Mouse (Mus musculus) forebrain, embryonic 15.5 days (tissue): ENCODE measurements around the gene Unc93a. TPM values are rescaled to one million over a fixed set of nuclear protein-coding genes. Genes with fewer than 3 reads are reported as not detected.
"Not testable (repeated sequence)": the region's sequence is repeated elsewhere in the genome, so short reads cannot be mapped to it uniquely, and the experiment has no call there.

ENCODE experiments used
- ATAC-seq: fragments of 200-750 bp; cut with Nextera tagmentation; replicated peaks from 2 replicates; pipeline ENCODE4 v1.8.0; 2017; ENCODE audit warnings: mild to moderate bottlenecking, moderate TSS enrichment, moderate library complexity
- H3K27ac ChIP-seq: fragments of 300-500 bp; sonication (generic); replicated peaks from 2 replicates; pipeline ENCODE4 v1.5.1; 2015; ENCODE audit warnings: mild to moderate bottlenecking, inconsistent platforms
- H3K27me3 ChIP-seq: fragments of 300-500 bp; sonication (generic); 2 replicates; pipeline ENCODE4 v1.6.1; 2015; ENCODE audit warnings: inconsistent platforms
- H3K36me3 ChIP-seq: fragments of 300-500 bp; sonication (generic); 2 replicates; pipeline ENCODE4 v1.6.1; 2015; ENCODE audit warnings: mild to moderate bottlenecking, inconsistent platforms
- H3K4me1 ChIP-seq: fragments of 300-500 bp; sonication (generic); 2 replicates; pipeline ENCODE4 v1.6.1; 2015; ENCODE audit warnings: inconsistent platforms
- H3K4me2 ChIP-seq: fragments of 300-500 bp; sonication (generic); replicated peaks from 2 replicates; pipeline ENCODE4 v1.6.1; 2015; ENCODE audit warnings: mild to moderate bottlenecking, inconsistent platforms
- H3K4me3 ChIP-seq: fragments of 300-500 bp; sonication (generic); 2 replicates; pipeline ENCODE4 v1.5.1; 2015; ENCODE audit warnings: mild to moderate bottlenecking, inconsistent platforms
- H3K9ac ChIP-seq: fragments of 300-500 bp; sonication (generic); replicated peaks from 2 replicates; pipeline ENCODE4 v1.6.1; 2015; ENCODE audit warnings: mild to moderate bottlenecking, inconsistent platforms
- H3K9me3 ChIP-seq: fragments of 300-500 bp; sonication (generic); 2 replicates; pipeline ENCODE4 v1.6.1; 2016; ENCODE audit warnings: inconsistent platforms
- WGBS: fragments of 180-500 bp; shearing (Covaris S2); methylation state at CpG from one replicate; pipeline ENCODE4 v1.1.7; 2015; ENCODE audit warnings: mixed read lengths; 5-methylcytosine and 5-hydroxymethylcytosine counted together
- polyA plus RNA-seq: library from polyadenylated mRNA; unstranded; fragments of >200 nt; fragmentation: Nextera tagmentation; extraction: Ambion mirVana; gene quantifications from 2 replicates; pipeline ENCODE4 v1.2.1, GENCODE M21; 2015

Gene Unc93a
- polyA plus RNA-seq, 1 experiment from 2014 or later = not detected

DNA sequence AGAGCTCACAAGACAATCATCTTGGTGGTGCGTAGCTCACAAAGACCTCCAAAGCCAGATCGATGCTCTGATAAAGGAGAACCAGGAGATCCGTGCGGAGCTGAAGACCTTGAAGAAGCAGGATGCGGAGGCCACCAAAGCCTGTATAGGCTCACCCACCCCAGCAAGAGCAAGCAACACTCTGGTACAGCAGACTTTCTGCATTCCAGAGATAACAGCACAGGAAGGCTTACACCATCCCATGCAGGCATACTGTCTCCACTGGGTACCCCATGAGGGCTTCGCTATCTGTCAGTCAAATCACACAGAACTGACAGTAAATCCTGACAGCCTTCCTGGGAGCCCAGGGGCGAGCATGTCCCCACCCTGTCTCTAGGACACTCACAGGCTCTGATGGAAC lies 68.7 kb downstream of the Unc93a start:
- not testable (repeated sequence) for H3K4me3 ChIP-seq, H3K4me1 ChIP-seq, H3K27me3 ChIP-seq, H3K4me2 ChIP-seq, H3K27ac ChIP-seq, H3K36me3 ChIP-seq, H3K9me3 ChIP-seq, ATAC-seq, H3K9ac ChIP-seq
- 84% methylated on average over 4 of the region's 7 CpGs for WGBS

DNA sequence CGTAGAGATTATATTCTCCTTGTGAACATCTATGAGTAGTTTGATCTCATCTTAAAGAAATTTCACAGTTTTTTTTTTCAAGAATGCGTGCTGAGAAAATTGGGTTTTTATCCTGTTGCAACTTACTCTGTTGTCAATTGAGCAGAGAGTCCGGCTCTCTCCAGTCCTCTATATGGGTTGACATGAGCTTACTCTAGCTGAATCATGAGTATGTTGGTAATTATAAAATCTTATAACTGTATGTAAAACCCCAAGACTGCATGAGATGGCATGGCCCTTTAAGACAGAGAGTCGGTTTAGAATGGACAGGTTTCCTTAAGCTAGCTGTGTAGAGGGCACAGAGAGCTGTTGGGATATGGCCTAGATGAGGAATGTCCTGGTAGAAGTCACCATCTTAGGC lies 70.8 kb downstream of the Unc93a start, which contains the start of gene Tcp10b:
Tcp10b (plus strand) TSS at position 301 of the 400 bp plus-strand sequence.
- not testable (repeated sequence) for H3K9me3 ChIP-seq, ATAC-seq, H3K9ac ChIP-seq, H3K4me3 ChIP-seq, H3K27ac ChIP-seq, H3K4me2 ChIP-seq, H3K4me1 ChIP-seq, H3K27me3 ChIP-seq, H3K36me3 ChIP-seq
- 90% methylated on average over 4 of the region's 4 CpGs for WGBS

Other genes with a start within 250 kb of the Unc93a start
- 1.9 and 2.2 TPM in 2 replicates for gene Pnldc1, start 221.6 kb downstream of the Unc93a start, polyA plus RNA-seq
- 425 and 442 TPM in 2 replicates for gene Tcp1, start 216.1 kb downstream of the Unc93a start, polyA plus RNA-seq
- gene Mrpl18, start 215.5 kb downstream of the Unc93a start, polyA plus RNA-seq = 141 and 143 TPM in 2 replicates
- 1.00 and 1.0 TPM in 2 replicates for gene Acat3, start 191.2 kb downstream of the Unc93a start, polyA plus RNA-seq
- gene Acat2, start 171.1 kb downstream of the Unc93a start, polyA plus RNA-seq = 323 TPM in 2 replicates
- gene Wtap, start 137.6 kb downstream of the Unc93a start, polyA plus RNA-seq = 157 and 161 TPM in 2 replicates
- gene Sod2, start 125.0 kb downstream of the Unc93a start, polyA plus RNA-seq = 113 and 121 TPM in 2 replicates
- 0.32 TPM in 1 of 2 replicates, not detected in the other for gene Gpr31b, start 79.5 kb downstream of the Unc93a start, polyA plus RNA-seq
- 0.08 TPM in 1 of 2 replicates, not detected in the other for gene Tcp10b, start 70.7 kb downstream of the Unc93a start, polyA plus RNA-seq
- gene Smok2a, start 89.4 kb upstream of the Unc93a start, polyA plus RNA-seq = not detected in 2 replicates
- not detected in 2 replicates for gene Smok2b, start 98.4 kb upstream of the Unc93a start, polyA plus RNA-seq
- not detected in 2 replicates for gene Tcp10c, start 222.8 kb upstream of the Unc93a start, polyA plus RNA-seq